Mouse (Mus musculus): ENCODE measurements around the gene Rbm25. TPM values are rescaled to one million over a fixed set of nuclear protein-coding genes. Genes with fewer than 3 reads are reported as not detected.
A peak's percentile ranks its signal among the peaks of the same experiment; 100 is the strongest.

Rbm25 gene
- total RNA-seq, 2 experiments from 2014 or later = 107 to 124 TPM

DNA sequence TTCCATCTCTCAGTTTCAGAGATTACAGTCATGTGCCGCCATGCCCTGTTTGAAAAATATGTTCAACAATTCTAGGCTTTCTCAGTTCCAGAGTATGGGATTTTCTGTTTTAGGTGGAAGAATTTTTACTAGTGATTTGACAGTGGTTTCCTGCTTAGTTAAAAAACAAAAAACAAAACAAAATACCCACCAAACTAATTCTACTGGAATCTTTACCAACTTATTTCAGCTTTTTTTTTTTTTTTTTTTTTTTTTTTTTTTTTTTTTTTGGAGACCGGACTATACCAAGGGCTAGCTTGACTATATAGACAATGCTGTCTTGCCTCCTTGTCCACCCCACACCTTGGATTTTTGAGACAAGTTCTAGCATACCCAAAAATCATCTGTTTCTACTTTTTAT is 10.2 kb downstream of the Rbm25 start:
- no peak for DNase-seq (ENCODE audit: low spot score in 2 of 2)
- intact Hi-C loops (cut with DNase I) = no loop called here

GRCm38 (mm10) chr12:83643116-83643515 is 12.1 kb downstream of the Rbm25 start:
- intact Hi-C loops (cut with DNase I) = no loop called here
- DNase-seq (ENCODE audit: low spot score in 2 of 2) = no peak

- intact Hi-C loops (cut with DNase I) = no loop called here
Measured at GRCm38 (mm10) chr12:83650346-83650745, 19.3 kb downstream of the Rbm25 start.

DNA sequence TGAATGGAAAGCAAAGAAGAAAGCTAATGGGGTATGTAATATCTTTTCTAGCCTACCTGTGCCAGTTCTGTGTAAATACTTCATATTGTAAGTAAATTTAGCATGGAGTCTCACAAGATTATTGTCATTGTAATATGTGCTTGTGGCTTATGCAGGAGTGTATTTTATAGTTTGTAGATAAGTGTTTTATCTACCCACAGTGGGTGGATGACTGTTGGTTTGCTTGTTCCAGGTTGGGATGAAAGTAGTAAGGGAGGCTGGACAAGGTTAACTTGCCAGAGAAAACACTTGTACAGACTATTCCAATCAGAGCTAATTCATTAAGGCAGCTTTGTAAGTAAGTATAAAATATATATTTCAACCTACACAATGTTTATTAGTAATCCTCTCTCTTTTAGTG is 20.4 kb downstream of the Rbm25 start:
- intact Hi-C loops (cut with DNase I) = no loop called here
- DNase-seq (ENCODE audit: low spot score in 2 of 2) = no peak

More at GRCm38 (mm10) chr12:83650346-83650745, 19.3 kb downstream of the Rbm25 start:
- no peak for DNase-seq (ENCODE audit: low spot score in 2 of 2)

- intact Hi-C loops (cut with DNase I) = no loop called here
- DNase-seq (ENCODE audit: low spot score in 2 of 2) = no peak
Measured at GRCm38 (mm10) chr12:83685466-83685865, 54.4 kb downstream of the Rbm25 start.

DNA sequence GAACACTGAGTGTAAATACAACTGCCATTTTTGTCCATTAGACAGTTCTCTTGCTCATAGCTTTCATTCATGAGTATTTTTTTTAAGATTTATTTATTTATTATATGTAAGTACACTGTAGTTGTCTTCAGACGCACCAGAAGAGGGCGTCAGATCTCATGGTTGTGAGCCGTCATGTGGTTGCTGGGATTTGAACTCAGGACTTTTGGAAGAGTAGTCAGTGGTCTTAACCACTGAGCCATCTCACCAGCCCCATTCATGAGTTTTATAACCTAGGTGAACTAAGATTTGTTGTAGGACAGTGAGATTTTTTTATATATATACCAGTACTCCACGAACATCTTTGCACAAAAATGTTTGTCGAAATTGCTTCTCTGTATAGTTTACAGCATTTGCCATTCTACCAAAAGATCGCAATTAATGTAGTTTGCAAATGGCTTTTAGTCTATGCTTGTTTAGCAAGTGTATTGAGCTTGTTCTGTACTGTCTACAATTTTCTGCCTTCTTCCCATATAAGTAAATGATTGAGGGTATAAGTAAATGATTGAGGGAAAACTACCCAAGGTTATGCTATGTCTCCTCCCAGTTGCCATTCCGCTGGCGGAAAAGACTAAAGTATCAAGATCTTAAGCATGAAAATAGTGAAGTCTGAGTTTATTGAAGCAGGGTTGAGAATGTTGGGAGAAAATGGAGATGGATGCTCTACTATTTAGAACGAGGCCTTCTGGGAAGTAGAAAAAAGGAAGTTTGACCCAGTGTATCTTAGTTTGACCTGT is 55.7 kb downstream of the Rbm25 start:
- no peak for DNase-seq (ENCODE audit: low spot score in 2 of 2)
- intact Hi-C loops (cut with DNase I) = no loop called here

DNA sequence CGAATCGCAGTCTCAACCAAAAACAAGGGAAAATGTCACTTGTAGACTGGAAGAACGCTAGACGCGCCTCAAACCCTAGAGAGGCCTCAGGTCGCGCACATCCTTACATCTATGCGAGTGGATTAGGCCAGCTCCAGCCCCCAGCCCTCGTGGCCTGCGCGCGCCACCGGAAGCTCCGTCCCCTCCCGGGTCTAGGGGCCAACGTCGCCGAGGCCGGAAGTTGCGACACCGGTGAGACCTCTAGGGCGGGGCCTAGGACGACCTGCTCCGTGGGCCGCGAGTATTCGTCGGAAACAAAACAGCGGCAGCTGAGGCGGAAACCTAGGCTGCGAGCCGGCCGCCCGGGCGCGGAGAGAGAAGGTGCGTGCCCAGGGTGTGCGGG is 56.9 kb downstream of the Rbm25 start, which contains the start of gene Psen1:
Psen1 (plus strand) TSS at position 219 of the 382 bp plus-strand sequence.
- intact Hi-C loops (cut with DNase I) = no loop called here
- DNase-seq (ENCODE audit: low spot score in 2 of 2) = peak; percentile 92 to 96

DNA sequence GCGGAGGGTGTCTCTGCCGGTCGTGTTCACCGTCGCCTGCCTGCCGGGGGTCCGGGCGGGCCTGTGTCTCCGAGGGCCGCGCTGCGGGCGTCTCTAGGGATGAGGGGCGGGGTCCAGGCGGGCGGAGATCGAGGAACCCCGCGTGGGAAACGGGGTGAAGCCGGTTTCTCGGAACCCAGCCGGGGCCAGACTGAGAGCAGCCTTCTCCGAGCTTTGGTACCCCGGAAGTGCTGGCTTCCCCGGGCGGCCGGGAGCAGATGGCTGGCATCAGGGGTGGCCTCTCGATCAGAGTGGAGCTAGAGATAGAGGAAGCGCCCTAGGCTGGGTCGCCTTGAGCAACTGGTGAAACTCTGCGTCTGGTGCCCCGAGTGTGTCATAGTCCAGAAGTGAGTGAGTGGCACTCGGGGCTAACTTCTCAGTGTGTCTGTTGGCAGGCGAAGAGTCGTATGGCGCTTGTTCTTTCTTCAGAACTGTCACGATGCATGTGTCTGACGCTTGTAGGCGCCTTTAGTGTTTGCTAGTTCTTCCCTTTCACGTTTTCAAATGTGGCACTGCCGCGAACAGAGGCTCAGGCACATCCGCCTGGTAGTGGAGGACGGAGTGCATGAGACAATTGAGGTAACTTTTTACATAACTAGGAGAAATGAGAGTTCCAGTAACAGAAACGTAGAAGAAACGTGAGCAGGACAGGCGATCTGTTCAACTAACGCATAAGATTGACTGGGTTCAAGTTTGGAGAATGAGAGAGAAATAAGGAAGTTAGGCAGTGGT is 57.5 kb downstream of the Rbm25 start:
- intact Hi-C loops (cut with DNase I) = no loop called here
- DNase-seq (ENCODE audit: low spot score in 2 of 2) = peak; percentile 49 to 77

GRCm38 (mm10) chr12:83689087-83689432 is 58.0 kb downstream of the Rbm25 start:
- intact Hi-C loops (cut with DNase I) = no loop called here
- no peak for DNase-seq (ENCODE audit: low spot score in 2 of 2)

- no peak for DNase-seq (ENCODE audit: low spot score in 2 of 2)
- intact Hi-C loops (cut with DNase I) = no loop called here
Measured at GRCm38 (mm10) chr12:83694011-83694410, 63.0 kb downstream of the Rbm25 start.

DNA sequence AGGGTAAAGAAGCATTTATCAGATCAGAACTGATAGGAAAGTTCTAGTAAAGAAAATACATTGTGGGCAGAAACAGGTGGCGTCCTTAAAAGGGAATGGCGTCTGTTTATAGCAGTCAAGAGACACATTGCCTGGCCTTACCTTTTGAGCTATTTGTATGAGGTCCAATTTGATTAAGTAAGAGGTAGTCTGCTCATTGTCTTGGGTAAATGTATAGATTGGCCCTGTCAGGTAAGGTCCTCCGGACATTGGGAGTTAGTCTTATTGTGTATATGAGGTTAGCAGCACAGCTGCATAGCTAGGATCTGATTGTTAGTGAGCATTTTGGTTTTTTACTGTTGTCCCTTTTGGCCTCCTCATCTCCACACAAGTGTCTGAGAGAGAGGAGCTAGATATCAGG is 63.6 kb downstream of the Rbm25 start:
- intact Hi-C loops (cut with DNase I) = no loop called here
- no peak for DNase-seq (ENCODE audit: low spot score in 2 of 2)

GRCm38 (mm10) chr12:83698637-83699036 is 67.6 kb downstream of the Rbm25 start:
- intact Hi-C loops (cut with DNase I) = no loop called here
- DNase-seq (ENCODE audit: low spot score in 2 of 2) = no peak

- intact Hi-C loops (cut with DNase I) = no loop called here
- DNase-seq (ENCODE audit: low spot score in 2 of 2) = no peak
Measured at GRCm38 (mm10) chr12:83701608-83702007, 70.6 kb downstream of the Rbm25 start.

- intact Hi-C loops (cut with DNase I) = no loop called here
- no peak for DNase-seq (ENCODE audit: low spot score in 2 of 2)
Measured at GRCm38 (mm10) chr12:83702796-83703195, 71.8 kb downstream of the Rbm25 start.

DNA sequence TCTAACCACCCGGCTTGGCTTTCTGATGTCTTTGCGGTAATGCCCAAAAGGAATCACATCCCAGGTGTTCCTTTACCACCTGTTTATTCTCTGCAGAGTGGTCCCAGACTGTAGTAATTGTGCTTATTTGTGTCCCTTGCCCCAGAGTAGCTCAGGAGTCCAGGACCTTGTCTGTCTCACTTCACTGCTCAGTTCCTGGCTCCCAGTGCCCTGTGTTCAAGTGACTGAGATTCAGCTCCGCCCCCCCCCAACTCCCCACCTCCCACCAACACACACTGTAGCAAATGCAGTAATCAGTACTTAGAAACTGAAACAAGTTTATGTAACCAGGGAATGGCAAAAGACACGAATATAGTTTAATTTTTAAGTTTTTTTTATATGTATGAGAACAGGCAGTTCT is 75.9 kb downstream of the Rbm25 start:
- intact Hi-C loops (cut with DNase I) = no loop called here
- no peak for DNase-seq (ENCODE audit: low spot score in 2 of 2)

DNA sequence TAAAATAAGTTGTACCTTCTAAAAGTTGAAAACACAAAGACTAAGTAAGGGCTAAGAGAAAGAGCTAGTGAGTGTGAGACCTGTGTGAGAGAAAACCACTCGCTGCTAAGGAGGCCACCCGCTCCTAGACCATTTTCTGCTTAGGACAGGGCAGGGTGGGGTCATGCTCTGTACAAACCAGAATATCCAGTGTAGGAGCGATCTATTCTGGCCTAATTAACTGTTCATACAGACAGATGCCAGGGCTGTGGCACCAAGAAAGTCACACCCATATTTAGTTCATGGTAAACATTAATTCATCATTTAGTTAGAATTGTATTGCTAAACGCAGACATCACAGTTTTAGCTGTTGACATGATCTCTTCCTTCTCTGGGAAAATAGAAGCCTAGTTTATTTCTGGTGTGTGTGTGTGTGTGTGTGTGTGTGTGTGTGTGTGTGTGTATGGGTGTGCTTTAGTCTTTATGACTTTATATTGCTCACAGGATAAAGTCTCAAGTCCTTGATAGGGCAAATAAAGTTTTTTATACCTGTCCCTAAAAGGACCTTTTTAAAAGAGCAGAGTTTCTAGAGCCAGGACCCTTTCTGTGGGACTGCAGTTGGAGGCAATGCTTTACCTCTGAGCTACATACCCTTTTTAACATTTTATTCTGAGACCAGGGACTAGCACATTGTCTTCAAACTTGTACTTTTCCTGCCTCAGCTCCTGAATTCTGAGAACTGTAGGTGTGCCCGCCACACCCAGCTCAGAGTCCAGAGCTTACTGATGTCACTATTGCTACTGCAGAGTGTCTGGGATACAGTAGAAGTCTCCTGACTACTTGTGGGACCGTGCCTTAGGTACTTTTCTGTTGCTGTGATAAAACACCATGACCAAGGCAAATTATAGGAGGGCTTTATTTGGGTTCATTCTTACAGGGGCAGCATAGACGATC is 77.4 kb downstream of the Rbm25 start:
- intact Hi-C loops (cut with DNase I) = no loop called here
- no peak for DNase-seq (ENCODE audit: low spot score in 2 of 2)

GRCm38 (mm10) chr12:83709934-83710333 is 78.9 kb downstream of the Rbm25 start:
- intact Hi-C loops (cut with DNase I) = loop anchor here (5.0 kb wide), 3 partner anchors 92 to 352 kb away; no protein-coding TSS in a partner anchor
- no peak for DNase-seq (ENCODE audit: low spot score in 2 of 2)

- intact Hi-C loops (cut with DNase I) = loop anchor here (2.0 to 5.0 kb wide), 4 partner anchors 89 to 349 kb away; no protein-coding TSS in a partner anchor
- peak; percentile 64 to 89 for DNase-seq (ENCODE audit: low spot score in 2 of 2)
Measured at GRCm38 (mm10) chr12:83713749-83714148, 82.7 kb downstream of the Rbm25 start.

GRCm38 (mm10) chr12:83716416-83717184 is 85.6 kb downstream of the Rbm25 start:
- intact Hi-C loops (cut with DNase I) = loop anchor here (2.0 kb wide), 1 partner anchor 54 kb away; no protein-coding TSS in a partner anchor
- peak; percentile 26 to 80 for DNase-seq (ENCODE audit: low spot score in 2 of 2)

Measured in left cerebral cortex, postnatal 25 days (tissue).